Mouse (Mus musculus) ES-Bruce4 (cell line): ENCODE data around the gene Cd47. TPM values are rescaled to one million over a fixed set of nuclear protein-coding genes. Genes with fewer than 3 reads are reported as not detected.

Experiments
- H3K27ac ChIP-seq: 2 replicates; pipeline ENCODE4 v1.5.1; 2012; ENCODE audit warnings: low read length, inconsistent platforms; ENCODE audit not compliant: insufficient read depth
- H3K27me3 ChIP-seq: 2 replicates; pipeline ENCODE4 v1.6.1; 2012; ENCODE audit warnings: mild to moderate bottlenecking, low read length, inconsistent platforms; ENCODE audit not compliant: control insufficient read depth, poor library complexity, insufficient read depth, severe bottlenecking
- H3K36me3 ChIP-seq: 2 replicates; pipeline ENCODE4 v1.6.1; 2012; ENCODE audit warnings: inconsistent platforms, mild to moderate bottlenecking, low read length, moderate library complexity; ENCODE audit not compliant: control insufficient read depth, poor library complexity, insufficient read depth, severe bottlenecking
- H3K4me1 ChIP-seq: one replicate; pipeline ENCODE4 v1.8.1; 2011; ENCODE audit warnings: low read length; ENCODE audit not compliant: control insufficient read depth, insufficient read depth
- H3K4me3 ChIP-seq: 2 replicates; pipeline ENCODE4 v1.5.1; 2011; ENCODE audit warnings: low read depth, mild to moderate bottlenecking, low read length
- H3K9ac ChIP-seq: 2 replicates; pipeline ENCODE4 v1.6.1; 2012; ENCODE audit warnings: low read depth, mild to moderate bottlenecking, inconsistent platforms; ENCODE audit not compliant: poor library complexity, severe bottlenecking
- H3K9me3 ChIP-seq: replicated peaks from 2 replicates; pipeline ENCODE4 v1.6.1; 2012; ENCODE audit warnings: mild to moderate bottlenecking, low read length, inconsistent platforms; ENCODE audit not compliant: control insufficient read depth, poor library complexity, insufficient read depth, severe bottlenecking
- CTCF ChIP-seq: IDR thresholded peaks from one replicate; pipeline ENCODE4 v1.8.1; 2011; ENCODE audit warnings: low read depth, low read length
- EP300 ChIP-seq: IDR thresholded peaks from 2 replicates; pipeline ENCODE4 v1.6.1; 2011; ENCODE audit warnings: low read depth, low read length; ENCODE audit not compliant: insufficient read depth
- POLR2A ChIP-seq: IDR thresholded peaks from one replicate; pipeline ENCODE4 v1.8.1; 2011; ENCODE audit warnings: low read length; ENCODE audit not compliant: insufficient read depth
- polyA plus RNA-seq: library from polyadenylated mRNA; stranded (reverse); fragments of >200 nt; gene quantifications from 2 replicates; pipeline ENCODE4 v1.2.4, GENCODE M21; 2011; ENCODE audit warnings: low read depth; ENCODE audit not compliant: missing spikeins, insufficient read depth, insufficient read length

Gene Cd47
- polyA plus RNA-seq, 1 experiment: 11.0 TPM

DNA sequence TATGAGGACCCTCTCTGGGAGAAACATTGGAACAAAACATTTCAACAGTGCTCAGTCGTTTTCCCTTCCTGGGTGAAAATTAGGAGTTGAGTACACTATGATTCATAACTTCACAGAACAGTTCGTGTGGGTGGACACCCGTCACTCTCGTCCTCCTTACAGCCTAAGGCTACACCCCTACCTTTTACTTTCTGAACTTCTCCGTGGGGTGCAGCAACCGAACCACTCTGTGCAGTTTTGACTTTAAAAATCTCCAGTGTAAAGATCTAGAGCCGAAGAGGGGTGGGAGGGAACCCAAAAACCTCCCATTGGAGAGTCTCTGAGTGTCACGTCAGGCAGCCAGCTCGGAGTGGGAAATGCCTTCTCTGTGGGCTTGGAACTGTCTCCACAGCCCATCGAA is 6.6 kb downstream of the Cd47 start:
- Histone ChIP-seq H3K27me3 (no peaks in the 10 kb centered on the region), H3K4me3 (no peak overlapping the region), H3K9ac (no peak overlapping the region), H3K9me3 (no peaks in the 10 kb centered on the region), H3K4me1 (peaks cover 2% of the 10 kb centered on the region), H3K36me3 (no peaks in the 10 kb centered on the region), H3K27ac (no peak overlapping the region)
- TF ChIP-seq EP300: no peak
- no peak for TF ChIP-seq POLR2A
- no peak for TF ChIP-seq CTCF

DNA sequence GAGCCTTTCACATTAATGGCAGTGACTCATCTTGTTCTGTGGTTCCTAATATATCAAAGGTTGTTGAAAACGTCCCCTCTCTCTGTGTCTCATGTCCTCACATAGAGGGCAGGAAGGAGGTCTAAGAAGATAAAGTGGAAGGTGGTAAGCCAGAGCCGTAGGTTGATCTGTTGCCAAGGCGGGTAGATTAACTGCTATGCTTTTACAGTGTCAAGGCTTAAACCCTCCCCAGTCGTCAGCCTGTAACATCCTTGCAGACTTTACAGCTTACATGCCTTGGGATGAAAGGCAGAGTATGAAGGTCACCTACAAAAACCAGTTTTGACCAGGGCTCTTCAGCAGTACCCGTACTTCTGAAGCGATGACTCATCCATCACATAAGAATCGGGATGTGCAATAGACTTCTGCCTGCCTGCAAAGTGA is 7.1 kb downstream of the Cd47 start:
- Histone ChIP-seq H3K27ac (no peak overlapping the region), H3K9ac (no peak overlapping the region), H3K9me3 (no peaks in the 10 kb centered on the region), H3K36me3 (no peaks in the 10 kb centered on the region), H3K4me3 (no peak overlapping the region), H3K4me1 (peaks cover 2% of the 10 kb centered on the region), H3K27me3 (no peaks in the 10 kb centered on the region)
- TF ChIP-seq POLR2A (no peak), CTCF (no peak), EP300 (no peak)

DNA sequence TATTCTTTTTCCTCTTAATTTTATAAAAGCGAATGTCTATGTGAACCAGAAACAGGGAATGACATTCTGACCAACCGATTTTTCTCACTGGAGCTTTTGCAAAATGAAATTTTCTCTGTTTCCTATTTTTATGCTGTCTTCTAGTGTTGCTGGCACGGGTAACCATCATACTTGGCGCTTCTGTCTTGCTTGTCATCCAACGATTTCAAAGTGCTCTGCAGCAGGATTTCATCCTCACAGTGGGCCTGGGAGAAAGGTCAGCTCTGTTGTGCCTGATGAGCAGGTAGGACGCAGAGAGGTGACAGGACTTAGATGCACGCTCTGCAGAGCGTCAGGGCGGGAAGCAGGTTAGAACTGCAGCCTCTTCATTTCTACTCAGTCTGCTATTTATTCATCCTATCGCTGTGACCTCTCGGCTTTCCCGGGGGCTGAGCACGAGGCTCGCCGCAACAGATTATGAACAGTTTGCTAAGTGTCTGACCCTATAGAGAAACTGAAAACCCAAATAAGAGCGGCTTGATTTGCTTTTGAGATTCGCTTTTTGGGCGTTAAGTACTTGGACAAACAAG is 7.6 kb downstream of the Cd47 start:
- TF ChIP-seq CTCF: no peak
- no peak for TF ChIP-seq POLR2A
- Histone ChIP-seq H3K27ac (no peak overlapping the region), H3K9me3 (no peaks in the 10 kb centered on the region), H3K4me3 (no peak overlapping the region), H3K9ac (no peak overlapping the region), H3K27me3 (no peaks in the 10 kb centered on the region), H3K36me3 (no peaks in the 10 kb centered on the region), H3K4me1 (peaks cover 2% of the 10 kb centered on the region)

DNA sequence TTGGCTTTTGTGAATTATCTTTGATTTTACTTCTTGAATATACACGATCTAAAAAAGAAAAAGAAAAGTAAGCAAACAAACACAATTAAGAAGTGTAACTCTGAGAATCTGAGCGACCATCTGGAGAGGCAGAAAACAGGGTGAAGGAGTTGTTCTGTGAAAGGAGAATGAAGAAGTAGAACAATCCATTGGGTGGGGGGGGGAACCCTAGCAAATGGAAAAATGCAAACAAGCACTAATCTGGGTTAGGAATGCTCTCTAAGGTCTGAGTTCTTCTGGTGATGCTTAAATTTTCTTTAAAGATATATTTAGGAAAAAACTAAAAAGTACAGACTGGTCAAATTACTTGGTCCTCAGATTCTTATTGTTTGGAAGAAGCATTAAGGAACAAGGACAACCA is 11.6 kb downstream of the Cd47 start:
- H3K36me3 ChIP-seq: no peaks in the 10 kb centered on the region
- H3K27ac ChIP-seq: no peak overlapping the region
- H3K4me3 ChIP-seq: no peak overlapping the region
- H3K27me3 ChIP-seq: no peaks in the 10 kb centered on the region
- no peak for TF ChIP-seq EP300
- no peak for TF ChIP-seq CTCF
- TF ChIP-seq POLR2A: no peak
- H3K9me3 ChIP-seq: no peaks in the 10 kb centered on the region
- H3K4me1 ChIP-seq: peaks cover 2% of the 10 kb centered on the region
- H3K9ac ChIP-seq: no peak overlapping the region

DNA sequence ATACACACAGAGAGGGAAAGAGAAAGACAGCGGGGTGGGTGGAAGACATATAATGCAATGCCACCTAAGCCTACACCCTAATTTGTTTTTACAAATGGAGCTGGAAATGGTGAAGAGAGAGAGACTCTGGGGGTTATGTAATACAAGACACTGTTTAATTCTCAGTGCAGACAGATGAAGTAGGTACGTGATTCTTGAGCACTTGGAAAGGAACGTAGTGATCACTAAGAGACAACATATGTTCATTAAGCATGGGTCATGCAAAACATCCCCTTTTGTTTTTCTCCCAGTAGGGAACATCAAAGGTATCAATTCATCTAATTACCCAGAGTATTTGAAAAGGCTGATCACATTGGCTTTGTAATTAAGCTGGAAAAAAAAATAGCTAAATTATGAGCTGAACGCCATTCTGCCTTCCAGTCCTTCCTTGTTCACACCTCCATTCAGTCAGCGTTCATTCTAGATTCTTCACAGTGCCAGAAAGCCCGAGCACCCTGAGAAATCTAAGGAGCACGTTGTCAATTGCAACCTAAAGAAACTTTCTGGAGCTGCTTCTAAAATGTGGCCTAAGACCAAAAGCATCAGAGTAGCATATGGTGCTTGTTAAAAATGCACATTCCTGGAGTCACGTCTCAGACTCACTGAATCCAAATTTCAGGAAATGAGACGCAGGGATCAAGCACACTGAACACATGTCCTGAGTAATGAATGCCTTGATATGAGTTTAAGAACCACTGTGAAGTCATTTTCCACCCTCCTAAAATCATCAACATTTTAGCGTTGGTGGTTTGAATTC is 12.7 kb downstream of the Cd47 start:
- Histone ChIP-seq H3K4me3 (no peak overlapping the region), H3K36me3 (no peaks in the 10 kb centered on the region), H3K4me1 (no peaks in the 10 kb centered on the region), H3K27me3 (no peaks in the 10 kb centered on the region), H3K9ac (no peak overlapping the region), H3K27ac (no peak overlapping the region), H3K9me3 (no peaks in the 10 kb centered on the region)
- no peak for TF ChIP-seq POLR2A
- no peak for TF ChIP-seq CTCF
- no peak for TF ChIP-seq EP300

DNA sequence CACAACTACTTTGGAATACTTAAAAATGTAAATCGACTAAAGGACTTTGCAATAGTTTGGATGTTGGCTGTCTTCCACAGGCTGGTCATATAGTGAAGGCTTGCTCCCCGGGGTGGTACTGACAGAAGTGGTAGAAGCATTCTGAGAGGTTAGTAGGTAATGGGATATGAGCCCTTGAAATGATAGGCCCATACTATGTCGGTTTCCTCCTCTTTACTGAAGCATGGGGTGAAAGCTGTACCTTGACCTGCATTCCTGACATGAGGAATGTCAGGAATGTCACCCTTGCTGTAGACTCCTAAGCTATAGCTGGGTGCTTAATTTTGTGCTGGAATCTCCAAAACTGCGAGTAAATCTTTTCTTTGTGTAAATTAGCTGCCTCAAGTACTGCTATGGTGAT is 14.1 kb downstream of the Cd47 start:
- TF ChIP-seq CTCF: no peak
- no peak for TF ChIP-seq POLR2A
- no peak for TF ChIP-seq EP300

More for the DNA sequence above, 14.1 kb downstream of the Cd47 start:
- H3K4me3 ChIP-seq: no peak overlapping the region
- H3K27ac ChIP-seq: no peak overlapping the region
- H3K9me3 ChIP-seq: no peaks in the 10 kb centered on the region
- no peak overlapping the region for H3K9ac ChIP-seq
- H3K27me3 ChIP-seq: no peaks in the 10 kb centered on the region
- H3K4me1 ChIP-seq: no peaks in the 10 kb centered on the region
- H3K36me3 ChIP-seq: no peaks in the 10 kb centered on the region
